Mouse (Mus musculus) ES-E14 (cell line): Measurements from ENCODE around the gene Gm17019.
"Not testable (repeated sequence)": the region's sequence is repeated elsewhere in the genome, so short reads cannot be mapped to it uniquely, and the experiment has no call there.

Source experiments
- HCFC1 ChIP-seq: IDR thresholded peaks from 2 replicates; pipeline ENCODE4 v1.6.1; 2012; ENCODE audit warnings: low read length, inconsistent platforms, borderline replicate concordance; ENCODE audit not compliant: insufficient read depth
- MAFK ChIP-seq: IDR thresholded peaks from 2 replicates; pipeline ENCODE4 v1.6.1; 2014; ENCODE audit warnings: mild to moderate bottlenecking, low read depth, low read length, inconsistent platforms; ENCODE audit not compliant: insufficient read depth

- TF ChIP-seq HCFC1, MAFK: not testable (repeated sequence)
Measured at GRCm38 (mm10) chr5:14990375-14991158, 42.2 kb downstream of the Gm17019 start.
